Mouse (Mus musculus): ENCODE measurements at regions not wholly inside any gene's neighbourhood (a gene's known extent, or its start where the extent isn't known, plus 50 kb on each side); places are given as distances from the start of the nearest gene placed in this dataset.

- ATAC-seq (replicated peaks in 1 of 2; ENCODE audit: insufficient read depth in 1 of 2, low FRiP score in 2 of 2, low TSS enrichment in 1 of 2, low read depth in 1 of 2, poor library complexity in 2 of 2, severe bottlenecking in 2 of 2): no peak
Measured at GRCm38 (mm10) chr17:51683318-51683717, 149.8 kb downstream of the Satb1 start.

GRCm38 (mm10) chr17:51682368-51682767, 150.7 kb downstream of the Satb1 start:
- no peak for ATAC-seq (replicated peaks in 1 of 2; ENCODE audit: insufficient read depth in 1 of 2, low FRiP score in 2 of 2, low TSS enrichment in 1 of 2, low read depth in 1 of 2, poor library complexity in 2 of 2, severe bottlenecking in 2 of 2)

- ATAC-seq (replicated peaks in 1 of 2; ENCODE audit: insufficient read depth in 1 of 2, low FRiP score in 2 of 2, low TSS enrichment in 1 of 2, low read depth in 1 of 2, poor library complexity in 2 of 2, severe bottlenecking in 2 of 2): no peak
Measured at GRCm38 (mm10) chr17:51677451-51677850, 155.6 kb downstream of the Satb1 start.

- ATAC-seq (replicated peaks in 1 of 2; ENCODE audit: insufficient read depth in 1 of 2, low FRiP score in 2 of 2, low TSS enrichment in 1 of 2, low read depth in 1 of 2, poor library complexity in 2 of 2, severe bottlenecking in 2 of 2): 0 out of 4 replicates have a peak, but pooled peaks of 1 of the 2 experiments have one; percentile 10
Measured at GRCm38 (mm10) chr17:51658408-51658807, 174.7 kb downstream of the Satb1 start.

GRCm38 (mm10) chr17:51653881-51654280, 179.2 kb downstream of the Satb1 start:
- no peak for ATAC-seq (replicated peaks in 1 of 2; ENCODE audit: insufficient read depth in 1 of 2, low FRiP score in 2 of 2, low TSS enrichment in 1 of 2, low read depth in 1 of 2, poor library complexity in 2 of 2, severe bottlenecking in 2 of 2)

GRCm38 (mm10) chr17:51651880-51652279, 181.2 kb downstream of the Satb1 start:
- no peak for ATAC-seq (replicated peaks in 1 of 2; ENCODE audit: insufficient read depth in 1 of 2, low FRiP score in 2 of 2, low TSS enrichment in 1 of 2, low read depth in 1 of 2, poor library complexity in 2 of 2, severe bottlenecking in 2 of 2)

- ATAC-seq (replicated peaks in 1 of 2; ENCODE audit: insufficient read depth in 1 of 2, low FRiP score in 2 of 2, low TSS enrichment in 1 of 2, low read depth in 1 of 2, poor library complexity in 2 of 2, severe bottlenecking in 2 of 2): no peak
Measured at GRCm38 (mm10) chr17:51649213-51649815, 183.8 kb downstream of the Satb1 start.

- no peak for ATAC-seq (replicated peaks in 1 of 2; ENCODE audit: insufficient read depth in 1 of 2, low FRiP score in 2 of 2, low TSS enrichment in 1 of 2, low read depth in 1 of 2, poor library complexity in 2 of 2, severe bottlenecking in 2 of 2)
Measured at GRCm38 (mm10) chr17:51646416-51646815, 186.7 kb downstream of the Satb1 start.

GRCm38 (mm10) chr17:51645866-51646265, 187.2 kb downstream of the Satb1 start:
- ATAC-seq (replicated peaks in 1 of 2; ENCODE audit: insufficient read depth in 1 of 2, low FRiP score in 2 of 2, low TSS enrichment in 1 of 2, low read depth in 1 of 2, poor library complexity in 2 of 2, severe bottlenecking in 2 of 2): no peak

- no peak for ATAC-seq (replicated peaks in 1 of 2; ENCODE audit: insufficient read depth in 1 of 2, low FRiP score in 2 of 2, low TSS enrichment in 1 of 2, low read depth in 1 of 2, poor library complexity in 2 of 2, severe bottlenecking in 2 of 2)
Measured at GRCm38 (mm10) chr17:51642682-51643081, 190.4 kb downstream of the Satb1 start.

- ATAC-seq (replicated peaks in 1 of 2; ENCODE audit: insufficient read depth in 1 of 2, low FRiP score in 2 of 2, low TSS enrichment in 1 of 2, low read depth in 1 of 2, poor library complexity in 2 of 2, severe bottlenecking in 2 of 2): no peak
Measured at GRCm38 (mm10) chr17:51635913-51636312, 197.2 kb downstream of the Satb1 start.

GRCm38 (mm10) chr17:51631574-51631973, 201.5 kb downstream of the Satb1 start:
- ATAC-seq (replicated peaks in 1 of 2; ENCODE audit: insufficient read depth in 1 of 2, low FRiP score in 2 of 2, low TSS enrichment in 1 of 2, low read depth in 1 of 2, poor library complexity in 2 of 2, severe bottlenecking in 2 of 2): no peak

- no peak for ATAC-seq (replicated peaks in 1 of 2; ENCODE audit: insufficient read depth in 1 of 2, low FRiP score in 2 of 2, low TSS enrichment in 1 of 2, low read depth in 1 of 2, poor library complexity in 2 of 2, severe bottlenecking in 2 of 2)
Measured at GRCm38 (mm10) chr17:51620528-51620927, 212.6 kb downstream of the Satb1 start.

GRCm38 (mm10) chr17:51585263-51585662, 247.8 kb downstream of the Satb1 start:
- ATAC-seq (replicated peaks in 1 of 2; ENCODE audit: insufficient read depth in 1 of 2, low FRiP score in 2 of 2, low TSS enrichment in 1 of 2, low read depth in 1 of 2, poor library complexity in 2 of 2, severe bottlenecking in 2 of 2): no peak

- ATAC-seq (replicated peaks in 1 of 2; ENCODE audit: insufficient read depth in 1 of 2, low FRiP score in 2 of 2, low TSS enrichment in 1 of 2, low read depth in 1 of 2, poor library complexity in 2 of 2, severe bottlenecking in 2 of 2): no peak
Measured at GRCm38 (mm10) chr17:51583984-51584880, 248.9 kb downstream of the Satb1 start.

- no peak for ATAC-seq (replicated peaks in 1 of 2; ENCODE audit: insufficient read depth in 1 of 2, low FRiP score in 2 of 2, low TSS enrichment in 1 of 2, low read depth in 1 of 2, poor library complexity in 2 of 2, severe bottlenecking in 2 of 2)
Measured at GRCm38 (mm10) chr17:51583277-51583676, 249.8 kb downstream of the Satb1 start.

- no peak for ATAC-seq (replicated peaks in 1 of 2; ENCODE audit: insufficient read depth in 1 of 2, low FRiP score in 2 of 2, low TSS enrichment in 1 of 2, low read depth in 1 of 2, poor library complexity in 2 of 2, severe bottlenecking in 2 of 2)
Measured at GRCm38 (mm10) chr17:51555854-51556253, 277.2 kb downstream of the Satb1 start.

- no peak for ATAC-seq (replicated peaks in 1 of 2; ENCODE audit: insufficient read depth in 1 of 2, low FRiP score in 2 of 2, low TSS enrichment in 1 of 2, low read depth in 1 of 2, poor library complexity in 2 of 2, severe bottlenecking in 2 of 2)
Measured at GRCm38 (mm10) chr17:51554446-51554845, 278.6 kb downstream of the Satb1 start.

Measured in hematopoietic stem cell, adult 5-6 weeks (primary cell).